Mouse (Mus musculus) inflammation-experienced regulatory T-cells, adult 6 months (primary cell): Measurements from ENCODE around the gene Ttc12. TPM values are rescaled to one million over a fixed set of nuclear protein-coding genes. Genes with fewer than 3 reads are reported as not detected.
A peak's percentile ranks its signal among the peaks of the same experiment; 100 is the strongest.

Experiments used
- ATAC-seq: one replicate; pipeline ENCODE4 v1.8.0; 2017
- polyA plus RNA-seq, 3 experiments: library from polyadenylated mRNA; unstranded; fragments of 100-300 nt; shearing (Covaris generic); gene quantifications; one replicate each; pipeline ENCODE4 v1.2.1; 2017

Ttc12 gene
- polyA plus RNA-seq, 3 experiments from 2014 or later = not detected

DNA sequence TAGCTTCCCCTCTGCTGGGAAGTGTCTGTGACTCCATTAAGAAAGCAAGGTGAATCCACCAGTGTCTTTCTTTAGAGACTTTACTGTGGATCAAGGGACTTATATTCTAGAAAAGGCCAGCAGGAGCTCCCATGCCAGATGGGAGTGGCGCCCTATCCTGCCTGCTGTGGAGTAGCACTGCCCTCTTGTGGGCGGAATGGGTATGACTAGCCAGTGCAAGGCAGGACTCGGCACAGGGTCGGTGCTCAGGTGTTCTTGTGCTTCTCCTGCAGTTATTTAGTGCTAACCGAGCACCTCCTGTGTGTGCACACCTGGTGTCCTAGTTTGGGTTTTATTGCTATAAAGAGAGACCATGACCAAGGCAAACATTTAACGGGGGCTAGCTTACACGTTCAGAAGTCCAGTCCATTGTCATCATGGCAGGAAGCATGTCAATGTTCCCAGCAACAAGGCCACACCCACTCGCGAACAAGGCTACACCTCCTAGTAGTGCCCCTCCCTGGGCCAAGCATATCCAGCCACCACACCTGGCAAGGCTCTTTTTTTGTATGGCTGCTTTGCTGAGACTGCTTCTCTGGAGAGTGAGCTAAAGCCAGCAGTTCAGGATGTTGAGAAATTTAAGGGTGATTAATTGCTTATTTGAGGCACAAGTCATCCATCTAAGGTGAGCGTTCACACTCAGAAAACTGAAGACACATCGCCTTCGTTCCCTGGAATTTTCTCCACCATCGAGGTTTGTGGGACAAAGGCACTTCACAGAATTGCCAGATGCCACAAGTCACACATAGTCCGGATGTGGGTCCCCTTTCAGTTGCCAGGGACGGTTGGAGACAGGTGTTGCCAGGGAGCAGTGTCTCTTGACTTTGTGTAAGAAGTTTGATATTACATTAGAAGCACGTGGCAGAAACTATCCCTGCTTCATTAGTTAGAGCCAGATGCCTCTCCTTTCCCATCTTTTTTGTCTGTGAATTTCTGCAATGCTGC is 3.2 kb upstream of the Ttc12 start:
- peak; percentile 14 for ATAC-seq

DNA sequence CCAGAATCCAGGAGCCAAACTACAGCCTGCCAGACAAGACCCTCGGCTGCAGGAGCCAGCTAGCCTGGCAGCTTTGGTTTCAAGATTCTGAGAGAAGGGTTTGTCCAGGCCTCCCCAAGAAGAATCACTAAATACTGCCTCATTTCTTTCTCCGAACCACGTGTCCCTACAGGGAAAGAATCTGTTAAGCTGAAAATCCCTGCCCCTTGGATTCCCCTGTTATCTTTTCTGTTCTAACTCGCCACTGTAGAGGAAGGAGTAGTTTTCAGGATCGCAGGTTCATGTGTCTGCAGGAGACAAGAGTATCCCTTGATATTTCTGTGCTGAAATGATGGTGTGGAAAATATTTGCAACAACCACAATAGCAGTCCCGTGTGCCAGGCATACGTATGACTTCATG is 2.2 kb upstream of the Ttc12 start:
- ATAC-seq = no peak

DNA sequence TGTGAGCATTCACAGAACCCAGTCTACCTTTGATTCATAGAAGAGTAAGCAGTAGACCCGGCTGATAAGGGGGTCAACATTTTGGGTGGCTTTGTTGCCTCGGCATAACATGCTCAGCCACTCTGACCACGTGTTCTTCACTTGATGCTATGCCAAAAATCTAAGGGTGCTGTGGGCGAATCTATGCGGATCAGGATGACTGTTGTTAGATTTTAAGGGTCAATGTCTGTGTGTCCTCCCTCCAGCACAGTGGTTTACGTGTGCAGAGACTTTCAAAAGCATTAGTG is 1.6 kb upstream of the Ttc12 start:
- ATAC-seq = no peak

DNA sequence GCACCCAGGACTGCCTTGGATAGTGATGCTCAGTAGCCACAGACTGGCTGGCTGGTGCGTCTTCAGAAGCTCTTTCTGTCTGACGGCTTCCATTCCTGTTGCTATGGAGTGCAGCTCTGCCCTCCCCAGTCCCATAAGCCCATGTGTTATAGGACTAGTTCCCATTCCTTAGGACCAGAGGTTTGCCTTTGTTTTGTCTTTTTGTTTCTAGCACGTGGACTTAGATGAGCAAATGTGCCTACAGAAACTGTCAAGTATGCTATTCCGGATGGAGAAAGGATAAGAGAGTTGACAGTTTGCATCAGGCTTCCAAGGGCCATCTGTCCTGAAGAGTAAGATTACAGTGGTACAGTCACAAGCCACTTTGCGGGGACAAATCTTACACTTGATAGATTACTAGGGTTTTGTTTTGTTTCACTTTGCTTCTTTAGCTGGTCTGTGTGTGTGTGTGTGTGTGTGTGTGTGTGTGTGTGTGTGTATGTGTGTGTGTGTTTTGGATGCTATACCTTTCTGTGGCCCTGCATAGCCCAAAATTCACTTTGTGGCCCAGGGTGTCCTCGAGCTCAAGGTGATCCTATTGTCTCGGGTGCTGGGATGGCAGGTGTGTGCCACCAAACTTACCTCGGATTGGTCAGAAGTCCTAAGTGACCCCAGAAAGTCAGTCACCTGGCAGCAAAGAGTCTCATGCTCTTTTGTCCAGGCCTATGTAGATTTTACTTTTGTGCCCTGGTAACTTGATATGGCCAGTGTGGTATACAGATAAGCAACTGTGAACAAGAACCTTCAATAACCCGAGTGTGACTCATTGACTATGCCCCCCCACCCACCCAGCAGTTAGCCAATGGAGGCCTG is 1.0 kb upstream of the Ttc12 start:
- ATAC-seq = no peak

DNA sequence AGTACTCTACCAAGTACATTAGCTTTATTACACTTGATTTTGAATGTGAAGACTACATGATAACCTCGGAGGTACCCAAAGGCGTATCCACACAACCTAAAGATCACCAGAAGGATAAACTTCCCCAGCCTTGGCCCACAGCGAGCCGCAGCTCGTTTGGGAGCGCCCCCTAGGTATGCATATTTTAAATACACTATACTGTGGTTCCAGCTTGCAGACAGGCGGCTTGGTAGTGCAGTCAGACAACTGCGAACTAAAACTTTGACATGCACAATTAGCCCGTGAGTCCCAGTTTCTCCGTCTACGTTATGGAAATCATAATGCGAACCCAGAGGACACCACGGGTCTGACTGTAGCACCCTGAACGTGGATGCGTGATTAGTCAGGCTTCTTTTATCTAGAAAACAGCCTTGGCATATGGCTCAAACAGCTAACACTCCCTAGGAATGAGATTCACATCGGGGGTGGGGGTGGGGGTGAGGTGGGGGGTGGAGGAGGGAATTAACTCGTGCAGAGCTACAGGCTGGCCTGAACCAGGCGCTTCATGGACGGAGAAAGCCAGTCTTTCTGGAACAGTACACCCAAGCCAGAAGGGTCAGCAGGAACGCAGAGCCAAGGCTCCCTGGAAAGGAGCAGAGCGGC is 654 bp downstream of the Ttc12 start:
- no peak for ATAC-seq

DNA sequence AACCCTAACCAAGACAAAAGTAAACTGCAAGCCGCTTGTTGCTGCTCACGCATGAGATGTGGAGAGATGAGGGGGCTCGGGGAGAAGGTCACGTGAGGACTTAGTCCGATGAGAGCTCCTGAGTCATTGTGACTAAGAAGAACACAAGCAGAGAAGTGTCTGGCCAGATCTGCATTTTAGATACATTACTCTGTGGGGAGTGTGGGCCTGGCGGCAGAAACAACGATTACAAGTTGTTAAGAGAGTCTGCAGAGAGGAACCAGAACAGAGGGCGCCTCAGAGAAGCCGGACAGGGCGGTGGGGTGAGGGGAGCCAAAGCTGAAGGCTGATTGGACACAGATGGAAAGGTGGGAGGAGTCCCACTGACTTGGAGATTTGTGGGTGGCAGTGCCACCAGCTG is 2.7 kb downstream of the Ttc12 start:
- ATAC-seq = no peak

DNA sequence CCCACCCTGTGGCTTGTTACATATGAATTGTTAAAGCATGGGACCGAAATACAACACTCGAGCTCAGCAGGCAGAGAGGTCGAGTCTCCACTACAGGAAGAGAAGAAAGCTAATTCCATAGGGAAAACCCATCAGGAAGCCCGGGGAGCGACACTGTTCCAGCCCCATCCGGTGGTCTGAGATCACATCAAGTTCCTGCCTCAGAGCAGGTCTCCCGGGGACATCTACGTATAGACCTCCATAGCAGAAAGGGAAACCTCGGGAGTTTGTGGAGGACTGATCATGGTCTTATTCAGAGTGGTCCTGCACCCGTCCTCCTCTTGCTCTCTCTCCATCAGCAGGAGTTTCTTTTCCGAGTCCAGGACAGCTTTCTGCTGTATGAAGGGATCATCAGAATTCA is 13.9 kb downstream of the Ttc12 start:
- ATAC-seq = no peak

DNA sequence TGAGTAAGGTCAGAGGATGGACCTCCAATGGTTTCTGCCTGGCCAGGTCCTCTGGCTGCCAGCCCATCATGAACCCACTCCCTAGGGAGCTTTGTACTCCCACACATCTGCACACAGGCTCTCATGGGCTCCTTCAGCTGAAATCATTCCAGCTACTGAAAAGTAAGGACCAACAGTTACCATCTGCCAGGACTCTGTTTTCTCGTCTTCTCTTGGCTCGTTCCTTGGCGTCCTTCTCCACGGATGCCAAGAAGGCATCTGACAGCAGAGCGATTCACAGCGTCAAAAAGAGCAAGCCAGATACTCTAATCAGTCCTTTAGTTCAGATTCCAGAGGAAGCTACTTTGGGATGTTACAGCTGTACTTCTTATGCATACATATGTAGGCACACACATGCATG is 15.1 kb downstream of the Ttc12 start:
- no peak for ATAC-seq

DNA sequence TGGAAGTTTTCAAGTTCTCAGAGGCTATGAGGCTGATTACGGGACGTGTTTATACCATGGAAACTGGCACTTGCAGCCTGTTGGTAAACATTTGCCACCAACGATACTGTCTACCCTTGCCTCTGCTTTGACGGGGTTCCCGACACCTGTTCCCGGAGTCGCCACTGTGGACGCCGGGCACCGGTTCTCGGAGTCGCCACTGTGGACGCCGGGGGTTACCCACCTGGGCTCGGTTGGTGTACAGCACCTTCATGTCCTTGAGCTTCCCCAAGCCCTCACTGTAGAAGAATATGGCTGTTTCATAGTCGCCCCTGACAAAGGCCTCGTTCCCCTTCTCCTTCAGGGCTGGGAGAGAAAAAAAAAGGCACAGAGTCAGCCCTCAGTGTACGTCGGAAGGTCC is 16.0 kb downstream of the Ttc12 start:
- no peak for ATAC-seq

DNA sequence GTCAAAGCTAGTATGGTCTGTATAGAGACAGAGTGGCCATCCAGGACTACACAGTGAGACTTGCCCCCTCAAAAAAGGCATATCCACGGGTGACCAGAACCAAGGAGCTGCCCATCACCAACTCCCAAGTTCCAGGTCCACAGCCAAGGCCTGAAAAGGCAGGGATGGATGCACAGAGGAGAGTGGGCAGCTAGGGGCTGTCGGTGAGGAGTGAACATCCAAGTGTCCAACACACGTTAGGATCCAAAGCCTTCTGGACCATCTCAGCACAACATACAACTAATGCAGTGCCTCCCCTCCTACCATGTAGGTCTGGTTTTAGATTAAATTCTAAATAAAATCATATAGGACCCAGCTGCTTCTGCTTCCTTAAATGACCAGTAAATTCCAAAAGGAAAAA is 29.9 kb downstream of the Ttc12 start:
- ATAC-seq = no peak

DNA sequence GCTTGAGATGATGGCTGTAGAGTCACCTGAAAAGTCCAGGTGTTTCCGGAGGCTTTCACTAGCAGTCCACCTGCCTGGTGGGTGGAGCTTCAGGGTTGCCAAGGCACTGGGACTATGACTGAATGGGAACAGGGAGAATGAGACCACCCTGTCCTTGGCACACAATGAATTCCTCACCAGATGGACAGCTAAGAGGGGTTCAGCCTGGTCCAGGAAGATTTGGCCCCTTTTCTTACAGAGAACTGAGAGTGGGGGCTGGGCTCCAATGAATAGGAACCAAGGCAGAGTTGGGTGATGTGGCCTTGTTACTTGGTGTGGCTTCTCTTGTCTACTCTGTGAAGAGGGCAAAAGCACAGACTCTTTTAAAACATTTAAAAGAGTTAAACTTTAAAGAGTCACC is 33.6 kb downstream of the Ttc12 start:
- ATAC-seq = no peak

DNA sequence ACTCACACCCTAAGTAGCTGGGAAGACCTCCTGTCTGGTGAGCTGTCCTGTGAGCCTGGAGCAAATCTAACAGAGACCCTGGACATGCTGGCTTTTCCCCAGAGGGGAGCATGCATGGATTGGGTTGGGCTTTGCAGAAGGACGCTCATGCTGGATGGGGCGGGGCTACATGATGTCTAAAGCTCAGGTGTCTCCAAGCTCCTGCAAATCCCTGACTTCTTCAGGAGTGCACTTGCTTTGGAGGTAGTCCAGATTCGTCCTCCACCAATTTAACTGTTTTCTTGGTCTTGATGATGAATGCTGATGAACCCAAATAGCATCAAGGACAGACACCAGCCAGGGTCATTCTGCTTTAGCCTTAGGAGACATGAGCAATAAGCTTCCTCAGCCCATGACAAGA is 35.5 kb downstream of the Ttc12 start:
- no peak for ATAC-seq

DNA sequence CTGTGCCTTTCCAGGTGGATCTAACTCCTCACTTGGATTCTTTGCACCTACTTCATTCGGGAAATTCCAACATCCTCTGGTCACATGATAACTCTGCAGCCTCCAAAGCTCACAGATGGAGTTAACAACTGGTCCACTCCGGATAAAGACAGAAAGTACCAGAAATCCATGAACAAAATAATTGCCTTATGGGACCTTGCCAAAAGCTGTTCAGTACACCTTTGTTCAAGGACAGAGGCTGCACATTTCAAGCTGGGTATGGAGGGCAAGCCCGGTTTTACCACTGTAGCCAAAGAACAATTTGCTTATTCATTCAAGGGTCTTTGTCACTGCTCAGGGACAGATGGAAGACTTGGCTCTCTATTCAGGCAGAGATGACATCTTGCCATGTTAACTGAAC is 43.4 kb downstream of the Ttc12 start:
- no peak for ATAC-seq

DNA sequence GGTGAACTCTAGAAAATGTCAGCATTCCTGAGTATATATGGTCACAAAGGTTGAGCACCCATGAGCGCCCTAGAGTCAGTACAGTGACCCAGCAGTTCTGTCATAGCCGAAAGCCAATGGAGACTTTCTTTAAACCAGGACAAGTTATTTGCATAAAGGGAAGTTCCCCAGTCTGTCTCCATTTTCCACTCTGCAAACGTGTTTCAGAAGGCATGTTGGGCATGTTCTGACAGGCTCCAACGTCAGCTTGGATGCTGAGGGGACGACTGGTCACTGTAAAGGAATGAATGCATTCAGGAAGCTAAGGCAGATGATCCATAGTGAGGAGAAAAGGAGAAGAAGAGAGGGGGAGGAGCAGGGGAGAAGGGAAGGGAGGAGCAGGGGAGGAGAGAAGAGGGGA is 58.5 kb downstream of the Ttc12 start:
- ATAC-seq = no peak

DNA sequence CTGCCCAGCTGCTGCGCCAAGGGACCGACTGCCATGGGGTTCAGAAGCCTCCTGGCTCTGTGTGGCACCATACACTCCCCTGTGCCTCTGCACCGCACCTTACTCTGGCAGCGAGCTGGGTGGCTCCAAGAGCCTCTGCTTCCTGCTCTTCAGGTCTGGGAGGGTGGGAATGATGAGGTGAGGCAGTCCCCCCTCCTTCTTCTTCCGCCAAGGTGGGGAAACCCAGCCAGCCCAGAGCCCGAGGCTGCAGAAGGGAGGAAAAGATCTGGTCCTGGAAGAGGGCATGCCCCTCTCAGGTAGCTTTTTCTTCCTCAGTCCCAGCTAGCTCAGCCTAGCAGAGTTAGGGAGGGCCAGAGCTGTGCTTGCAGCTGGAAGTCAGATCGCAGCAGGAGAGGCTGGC is 59.1 kb downstream of the Ttc12 start, which contains the start of gene Ankk1:
TSS of gene Ankk1 (minus strand) at position 101 of the 400 bp plus-strand sequence.
- ATAC-seq = no peak

DNA sequence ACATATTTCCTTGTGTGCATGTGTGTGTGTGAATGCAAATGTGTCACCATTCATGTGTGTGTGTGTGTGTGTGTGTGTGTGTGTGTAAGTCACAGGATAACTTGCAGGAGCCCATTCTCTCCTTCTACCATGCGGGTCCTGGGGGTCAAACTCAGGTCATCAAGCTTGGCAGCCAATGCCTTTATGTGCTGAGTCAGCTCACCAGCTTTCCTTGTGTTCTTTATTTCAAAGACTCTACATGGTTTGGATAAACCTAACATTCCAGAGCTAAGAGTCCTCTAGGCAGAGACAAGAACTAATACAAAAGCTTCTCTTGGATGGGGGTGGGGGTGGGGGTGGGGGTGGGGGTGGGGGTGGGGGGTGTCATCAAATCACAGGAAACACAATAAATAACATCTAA is 60.4 kb downstream of the Ttc12 start:
- ATAC-seq = no peak

DNA sequence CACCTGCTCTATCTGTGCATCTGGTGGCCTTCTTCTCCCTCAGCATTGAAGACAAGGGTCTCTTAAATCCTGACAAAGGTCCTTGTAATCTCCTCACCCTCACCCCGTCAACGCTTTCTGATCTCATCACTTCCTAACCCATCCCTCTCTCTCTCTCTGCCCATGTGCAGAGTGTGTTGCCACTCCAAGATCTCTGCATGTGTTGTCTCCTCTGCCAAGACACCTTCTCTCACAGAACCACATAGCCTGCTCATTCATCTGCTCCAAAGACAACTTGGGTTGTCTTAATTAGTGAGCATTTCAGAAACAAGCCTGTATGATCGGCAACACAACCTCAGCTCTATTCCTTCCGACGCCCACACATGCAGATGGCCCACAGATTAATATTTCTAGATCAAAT is 62.2 kb downstream of the Ttc12 start:
- ATAC-seq = no peak

DNA sequence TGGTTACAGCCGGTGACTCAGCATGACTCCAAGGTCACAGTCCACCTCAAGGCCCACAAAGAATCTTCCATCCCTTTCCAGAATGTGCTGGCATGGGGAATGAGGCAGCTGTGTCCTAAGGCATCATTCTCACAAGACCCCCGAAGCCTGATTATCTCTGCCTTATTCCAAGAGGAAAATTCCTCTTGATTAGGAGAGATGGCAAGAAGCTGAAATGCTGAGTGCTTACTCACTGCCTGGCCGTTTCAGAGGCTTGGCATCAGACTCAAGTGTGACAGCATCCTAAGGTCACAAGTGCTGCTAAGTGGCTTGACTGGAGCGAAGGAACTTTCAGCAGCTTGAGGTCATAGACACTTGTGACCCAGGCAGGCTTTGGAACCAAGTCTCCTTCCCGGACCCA is 75.4 kb downstream of the Ttc12 start:
- no peak for ATAC-seq

DNA sequence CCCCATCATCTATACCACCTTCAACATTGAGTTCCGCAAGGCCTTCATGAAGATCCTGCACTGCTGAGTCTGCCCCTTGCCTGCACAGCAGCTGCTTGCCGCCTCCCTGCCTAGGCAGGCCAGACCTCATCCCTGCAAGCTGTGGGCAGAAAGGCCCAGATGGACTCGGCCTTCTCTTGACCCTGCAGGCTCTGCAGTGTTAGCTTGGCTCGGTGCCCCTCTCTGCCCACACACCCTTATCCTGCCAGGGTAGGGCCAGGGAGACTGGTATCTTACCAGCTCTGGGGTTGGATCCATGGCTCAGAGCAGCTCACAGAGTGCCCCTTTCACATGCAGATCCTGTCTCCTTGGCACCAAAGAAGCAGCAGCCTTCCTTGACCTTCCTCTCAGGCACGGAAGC is 79.0 kb downstream of the Ttc12 start:
- ATAC-seq = no peak

DNA sequence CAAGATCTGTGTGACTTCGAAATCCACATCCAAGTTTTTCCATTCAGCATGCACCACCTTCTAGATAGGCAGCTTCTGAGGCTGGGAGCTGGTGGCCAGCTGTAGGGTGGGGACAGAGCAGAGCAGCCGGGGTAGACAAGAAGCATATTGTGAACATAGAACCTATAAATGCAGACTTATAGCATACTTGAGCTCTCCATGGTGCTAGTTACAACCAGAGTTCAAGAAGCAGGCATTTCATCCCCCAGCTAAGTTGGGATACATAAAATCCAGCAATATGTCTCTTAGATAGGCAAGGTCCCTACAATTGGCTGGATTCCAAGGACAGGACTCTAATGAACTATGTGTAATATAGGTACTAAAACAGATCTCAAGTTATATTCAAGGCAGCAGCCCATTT is 82.3 kb downstream of the Ttc12 start:
- ATAC-seq = no peak

DNA sequence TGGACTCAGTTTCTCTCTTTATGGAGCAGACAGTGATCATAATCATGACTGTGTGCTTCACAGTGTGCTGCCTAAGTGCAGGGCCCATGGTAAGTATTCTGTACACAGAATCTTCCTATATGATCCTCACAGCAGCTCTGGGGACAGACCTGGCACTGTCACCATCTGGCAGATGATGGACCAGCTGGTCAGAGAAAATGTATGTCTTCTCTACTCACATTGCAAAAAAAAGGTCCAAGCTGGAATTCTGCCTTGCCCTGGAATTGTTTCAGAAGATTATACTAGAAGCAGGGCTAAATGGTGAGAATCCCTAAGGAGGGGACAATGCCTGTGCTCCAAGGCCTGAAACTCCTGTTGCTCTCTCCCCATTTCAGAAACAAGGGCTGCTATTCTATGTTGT is 90.0 kb downstream of the Ttc12 start:
- ATAC-seq = no peak

DNA sequence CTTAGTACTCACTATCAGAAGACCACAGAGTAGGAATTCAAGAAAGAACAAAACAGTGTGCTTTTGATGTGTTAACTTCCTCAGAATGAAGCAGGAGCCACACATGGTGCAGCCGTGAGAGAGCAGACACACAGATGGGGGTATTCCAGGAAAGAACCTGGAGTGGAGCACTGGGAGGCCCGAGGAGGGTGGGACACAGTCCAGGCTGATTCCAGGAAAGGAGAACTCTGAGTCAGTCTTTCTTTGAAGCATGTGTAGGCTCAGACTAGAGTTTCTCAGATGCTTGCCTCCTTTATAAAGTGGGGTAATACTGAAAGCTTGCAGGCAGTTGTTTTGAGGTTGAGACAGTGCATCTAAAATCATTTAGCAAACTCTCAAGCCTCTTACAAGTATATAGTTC is 93.8 kb downstream of the Ttc12 start:
- ATAC-seq = no peak
